Mouse (Mus musculus): ENCODE results near the gene Gm5089. TPM values are rescaled to one million over a fixed set of nuclear protein-coding genes. Genes with fewer than 3 reads are reported as not detected.

Gene Gm5089
- under 1 TPM in 1 of 2 experiments, not detected in 1; 0.23 TPM for total RNA-seq (2021)

- peak in 1 of 2 experiments; percentile 37 for DNase-seq (ENCODE audit: low spot score in 2 of 2)
- intact Hi-C loops (cut with DNase I): loop anchor here (5.0 kb wide), 3 partner anchors 37 to 223 kb away; no protein-coding TSS in a partner anchor
Measured at GRCm38 (mm10) chr14:122450496-122451382, at the start of gene Gm5089. Gene Gm5089 (minus strand): TSS chr14:122451115.

GRCm38 (mm10) chr14:122492015-122492414 lies 41.1 kb upstream of the Gm5089 start:
- DNase-seq (ENCODE audit: low spot score in 2 of 2): no peak
- intact Hi-C loops (cut with DNase I): no loop called here

GRCm38 (mm10) chr14:122491521-122491920 lies 40.6 kb upstream of the Gm5089 start:
- no peak for DNase-seq (ENCODE audit: low spot score in 2 of 2)
- intact Hi-C loops (cut with DNase I): no loop called here

GRCm38 (mm10) chr14:122490441-122491328 lies 39.8 kb upstream of the Gm5089 start, which contains the start of gene Gm10837:
Gene Gm10837 (plus strand): TSS chr14:122490586.
- intact Hi-C loops (cut with DNase I): no loop called here
- DNase-seq (ENCODE audit: low spot score in 2 of 2): no peak

GRCm38 (mm10) chr14:122489686-122490414 lies 38.9 kb upstream of the Gm5089 start:
- intact Hi-C loops (cut with DNase I): loop anchor here (5.0 to 10.0 kb wide), 3 partner anchors 38 to 385 kb away; partner anchors contain the start of genes Gm5089 and Tm9sf2

GRCm38 (mm10) chr14:122489041-122489440 lies 38.1 kb upstream of the Gm5089 start:
- DNase-seq (ENCODE audit: low spot score in 2 of 2): no peak
- intact Hi-C loops (cut with DNase I): loop anchor here (5.0 to 10.0 kb wide), 3 partner anchors 37 to 386 kb away; partner anchors contain the start of genes Gm5089 and Tm9sf2

More at GRCm38 (mm10) chr14:122489686-122490414, 38.9 kb upstream of the Gm5089 start:
- DNase-seq (ENCODE audit: low spot score in 2 of 2): no peak

GRCm38 (mm10) chr14:122487366-122487765 lies 36.5 kb upstream of the Gm5089 start:
- no peak for DNase-seq (ENCODE audit: low spot score in 2 of 2)
- intact Hi-C loops (cut with DNase I): loop anchor here (5.0 to 10.0 kb wide), 3 partner anchors 35 to 387 kb away; partner anchors contain the start of genes Gm5089 and Tm9sf2

- peak in 1 of 2 experiments; percentile 0 for DNase-seq (ENCODE audit: low spot score in 2 of 2)
- intact Hi-C loops (cut with DNase I): loop anchor here (5.0 to 10.0 kb wide), 3 partner anchors 34 to 388 kb away; partner anchors contain the start of genes Gm5089 and Tm9sf2
Measured at GRCm38 (mm10) chr14:122486611-122487010, 35.7 kb upstream of the Gm5089 start.

- DNase-seq (ENCODE audit: low spot score in 2 of 2): peak in 1 of 2 experiments; percentile 2
- intact Hi-C loops (cut with DNase I): loop anchor here (5.0 to 10.0 kb wide), 3 partner anchors 33 to 389 kb away; partner anchors contain the start of genes Gm5089 and Tm9sf2
Measured at GRCm38 (mm10) chr14:122485635-122486181, 34.8 kb upstream of the Gm5089 start.

GRCm38 (mm10) chr14:122484844-122485551 lies 34.1 kb upstream of the Gm5089 start:
- DNase-seq (ENCODE audit: low spot score in 2 of 2): no peak
- intact Hi-C loops (cut with DNase I): loop anchor here (5.0 to 10.0 kb wide), 3 partner anchors 33 to 390 kb away; partner anchors contain the start of genes Gm5089 and Tm9sf2

- DNase-seq (ENCODE audit: low spot score in 2 of 2): no peak
- intact Hi-C loops (cut with DNase I): loop anchor here (10.0 kb wide), 2 partner anchors 380 to 390 kb away; partner anchors contain the start of gene Tm9sf2
Measured at GRCm38 (mm10) chr14:122484458-122484843, 33.5 kb upstream of the Gm5089 start.

GRCm38 (mm10) chr14:122483556-122484421 lies 32.9 kb upstream of the Gm5089 start:
- no peak for DNase-seq (ENCODE audit: low spot score in 2 of 2)
- intact Hi-C loops (cut with DNase I): loop anchor here (10.0 kb wide), 2 partner anchors 379 to 391 kb away; partner anchors contain the start of gene Tm9sf2

- intact Hi-C loops (cut with DNase I): loop anchor here (10.0 kb wide), 2 partner anchors 378 to 392 kb away; partner anchors contain the start of gene Tm9sf2
- no peak for DNase-seq (ENCODE audit: low spot score in 2 of 2)
Measured at GRCm38 (mm10) chr14:122483024-122483385, 32.1 kb upstream of the Gm5089 start.

- intact Hi-C loops (cut with DNase I): loop anchor here (10.0 kb wide), 2 partner anchors 378 to 392 kb away; partner anchors contain the start of gene Tm9sf2
- DNase-seq (ENCODE audit: low spot score in 2 of 2): no peak
Measured at GRCm38 (mm10) chr14:122482081-122483023, 31.4 kb upstream of the Gm5089 start.

GRCm38 (mm10) chr14:122481181-122481580 lies 30.3 kb upstream of the Gm5089 start:
- no peak for DNase-seq (ENCODE audit: low spot score in 2 of 2)
- intact Hi-C loops (cut with DNase I): loop anchor here (10.0 kb wide), 2 partner anchors 376 to 394 kb away; partner anchors contain the start of gene Tm9sf2

Measured in left cerebral cortex, postnatal 25 days (tissue).